Comparison of ENCODE assay signal across 15 mouse cellular contexts in the genomic region with DNA sequence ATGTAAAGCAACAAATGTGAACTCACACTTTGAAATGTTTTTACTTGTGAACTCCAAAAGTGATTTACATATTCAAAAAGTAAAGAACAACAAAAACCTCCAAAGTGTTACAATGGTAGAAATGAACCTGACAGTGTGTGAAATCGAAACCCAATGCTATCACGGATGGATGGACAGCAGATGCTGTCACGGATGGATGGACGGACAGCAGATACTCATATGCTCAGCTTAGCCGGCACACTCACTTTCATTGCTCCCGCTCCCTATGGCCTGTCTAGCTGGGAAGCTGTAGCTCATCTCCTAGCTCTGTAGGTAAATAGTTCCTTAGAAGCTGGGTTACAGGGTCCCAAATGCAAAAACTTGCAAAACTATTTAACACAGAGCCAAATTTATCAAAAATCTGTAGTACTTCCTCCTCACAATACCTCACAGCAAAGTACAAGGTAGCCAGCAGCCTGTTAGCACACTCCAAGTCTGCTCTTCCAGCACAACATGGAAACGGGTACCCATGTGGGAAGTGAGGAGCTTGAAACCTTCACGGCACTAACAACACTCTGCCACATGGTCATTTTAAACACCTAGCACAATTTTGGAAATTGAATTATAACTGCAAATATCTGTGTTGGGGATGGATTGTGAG. TPM values are rescaled to one million over a fixed set of nuclear protein-coding genes. Genes with fewer than 3 reads are reported as not detected.
A peak's percentile ranks its signal among the peaks of the same experiment; 100 is the strongest.
DNase-seq lines count a peak whose midpoint lies in the region; ATAC-seq and TF ChIP-seq lines count a peak whose summit lies in the region.
"Had no signal": no experiment of that assay in that cellular context is flagged by ENCODE, and none has a peak within 500 bp of the region (broad histone marks: within the 10 kb centered on the region; RNA-seq: fewer than 3 reads in every experiment).

No protein-coding gene starts in this region.

- H3K36me3 ChIP-seq in heart, embryonic 16.5 days (ENCODE audit: control insufficient read depth, insufficient read depth), result no peaks in the 10 kb centered on the region
- no peaks in the 10 kb centered on the region for H3K36me3 ChIP-seq in limb, embryonic 12.5 days
- no peaks in the 10 kb centered on the region for H3K36me3 ChIP-seq in forebrain, embryonic 14.5 days (ENCODE audit: control insufficient read depth, insufficient read depth, low read length)

- peaks cover 45% of the 10 kb centered on the region for H3K4me1 ChIP-seq in heart, embryonic 16.5 days (ENCODE audit: control insufficient read depth, insufficient read depth, low read length)
- peaks cover 10% of the 10 kb centered on the region for H3K4me1 ChIP-seq in limb, embryonic 12.5 days (replicated peaks)
- H3K4me1 ChIP-seq in forebrain, embryonic 14.5 days (ENCODE audit: control insufficient read depth, insufficient read depth, low read length), result peaks cover 14% of the 10 kb centered on the region

- peak overlapping the region; percentile 61; the same call in 1 of the 2 replicates for H3K27ac ChIP-seq in heart, embryonic 16.5 days (ENCODE audit: low read length)
- peak overlapping the region; percentile 90 for H3K27ac ChIP-seq in layer of hippocampus, adult 2 months
- peak overlapping the region; percentile 3; the same call in 1 of the 2 replicates for H3K27ac ChIP-seq in limb, embryonic 12.5 days
- H3K27ac ChIP-seq in gastrocnemius, adult 2 months, result no peak overlapping the region
- no peak overlapping the region for H3K27ac ChIP-seq in forebrain, embryonic 14.5 days (ENCODE audit: low read depth, low read length)
- H3K27ac ChIP-seq: heart, adult 2 months had no signal

- H3K9ac ChIP-seq in heart, embryonic 16.5 days (ENCODE audit: low read length), result no peak overlapping the region
- no peak overlapping the region for H3K9ac ChIP-seq in limb, embryonic 12.5 days (replicated peaks)
- H3K9ac ChIP-seq in forebrain, embryonic 14.5 days (ENCODE audit: low read length), result no peak overlapping the region

- no peak overlapping the region for H3K4me3 ChIP-seq in heart, embryonic 16.5 days (ENCODE audit: low read length)
- H3K4me3 ChIP-seq in layer of hippocampus, adult 2 months, result no peak overlapping the region
- no peak overlapping the region for H3K4me3 ChIP-seq in limb, embryonic 12.5 days (replicated peaks)
- H3K4me3 ChIP-seq in gastrocnemius, adult 2 months, result no peak overlapping the region
- H3K4me3 ChIP-seq in forebrain, embryonic 14.5 days (ENCODE audit: low read depth, low read length), result no peak overlapping the region
- H3K4me3 ChIP-seq: heart, adult 2 months had no signal

- no peak overlapping the region for H3K4me2 ChIP-seq in heart, embryonic 16.5 days (ENCODE audit: low read depth, low read length)
- H3K4me2 ChIP-seq in limb, embryonic 12.5 days, result no peak overlapping the region
- H3K4me2 ChIP-seq in forebrain, embryonic 14.5 days (ENCODE audit: low read length), result no peak overlapping the region

- DNase-seq in heart, postnatal 36 days, result no peak
- no peak for DNase-seq in layer of hippocampus, adult 2 months (ENCODE audit: low spot score in 2 of 2)
- no peak for DNase-seq in layer of hippocampus, postnatal 25 days (ENCODE audit: extremely low spot score in 1 of 2, low spot score in 1 of 2)
- peak; percentile 59 to 62 for DNase-seq in B cell, adult 2 months
- DNase-seq in gastrocnemius, adult 2 months, result no peak
- DNase-seq in forebrain, embryonic 14.5 days (ENCODE audit: low spot score), result no peak
- DNase-seq: cerebellum, adult 18-20 months; lung, adult 2 months had no signal

- no peak for TF ChIP-seq CTCF in layer of hippocampus, adult 2 months (conservative IDR thresholded peaks at IDR 0.05)
- no peak for TF ChIP-seq CTCF in gastrocnemius, adult 2 months (IDR thresholded peaks at IDR 0.05)

- no peaks in the 10 kb centered on the region for H3K27me3 ChIP-seq in heart, embryonic 16.5 days (ENCODE audit: control insufficient read depth, insufficient read depth, low read length)
- no peaks in the 10 kb centered on the region for H3K27me3 ChIP-seq in limb, embryonic 12.5 days
- H3K27me3 ChIP-seq in forebrain, embryonic 14.5 days (replicated peaks; ENCODE audit: control insufficient read depth, insufficient read depth, low read length), result no peaks in the 10 kb centered on the region

- intact Hi-C loops in heart, postnatal 36 days (cut with DNase I), result no loop called here
- intact Hi-C loops in gastrocnemius, adult 2 months (cut with DNase I), result no loop called here

- ATAC-seq in heart, embryonic 16.5 days (replicated peaks; ENCODE audit: extremely low read depth, insufficient read depth, low FRiP score), result no peak
- no peak for ATAC-seq in limb, embryonic 12.5 days (ENCODE audit: insufficient number of reproducible peaks, insufficient read depth, low FRiP score, low TSS enrichment, low read depth)
- no peak for ATAC-seq in forebrain, embryonic 14.5 days
- ATAC-seq: forebrain, embryonic 16.5 days had no signal

- 76% methylated on average over 8 of the region's 8 CpGs for WGBS in heart, embryonic 16.5 days
- 76% methylated on average over 8 of the region's 8 CpGs for WGBS in limb, embryonic 12.5 days
- 65% methylated on average over 8 of the region's 8 CpGs for WGBS in forebrain, embryonic 14.5 days

- no peaks in the 10 kb centered on the region for H3K9me3 ChIP-seq in heart, embryonic 16.5 days (replicated peaks; ENCODE audit: control insufficient read depth, low read length)
- H3K9me3 ChIP-seq in limb, embryonic 12.5 days, result no peaks in the 10 kb centered on the region
- H3K9me3 ChIP-seq in forebrain, embryonic 14.5 days (replicated peaks; ENCODE audit: control insufficient read depth, low read length), result no peaks in the 10 kb centered on the region

RNA-seq across cellular contexts. Expression of gene A730071L15Rik, which starts 21.9 kb away (rescaled TPM):
- 0.25 and 0.39 TPM in 2 replicates for polyA plus RNA-seq in heart, embryonic 16.5 days (2015; fragmentation: Nextera tagmentation; extraction: Ambion mirVana)
- total RNA-seq in heart, postnatal 36 days (2021), result not detected
- total RNA-seq in layer of hippocampus, adult 2 months (2021), result under 1 TPM in 1 of 2 experiments, not detected in 1; 0.31 TPM
- under 1 TPM; 0.17 to 0.31 TPM for total RNA-seq in layer of hippocampus, postnatal 25 days (2021)
- 0.42 and 0.65 TPM in 2 replicates for polyA plus RNA-seq in limb, embryonic 12.5 days (2016; fragmentation: Nextera tagmentation; extraction: Ambion mirVana)
- under 1 TPM; 0.15 to 0.20 TPM for total RNA-seq in gastrocnemius, adult 2 months (2021)
- 0.35 and 0.95 TPM in 2 replicates for polyA plus RNA-seq in forebrain, embryonic 14.5 days (2014; fragmentation: Nextera tagmentation; extraction: Ambion mirVana)
- total RNA-seq: gastrocnemius, adult 8-10 months; heart, adult 2 months had no signal
- polyA plus RNA-seq: heart, adult 2 months; inflammation-experienced regulatory T-cells, adult 6 months; macrophage had no signal

RNA-seq across cellular contexts. Expression of gene Nudcd3, which starts 22.3 kb away (rescaled TPM):
- polyA plus RNA-seq in heart, embryonic 16.5 days (2015; fragmentation: Nextera tagmentation; extraction: Ambion mirVana), result 35.9 and 38.8 TPM in 2 replicates
- 10 to 100 TPM; 61.2 to 64.6 TPM for total RNA-seq in heart, postnatal 36 days (2021)
- total RNA-seq in layer of hippocampus, adult 2 months (2021), result 100 to 1,000 TPM; 117 to 118 TPM
- total RNA-seq in layer of hippocampus, postnatal 25 days (2021), result 100 to 1,000 TPM; 111 to 113 TPM
- 49.4 and 51.3 TPM in 2 replicates for polyA plus RNA-seq in limb, embryonic 12.5 days (2016; fragmentation: Nextera tagmentation; extraction: Ambion mirVana)
- total RNA-seq in gastrocnemius, adult 2 months (2021), result 10 to 100 TPM; 64.3 to 67.9 TPM
- polyA plus RNA-seq in forebrain, embryonic 14.5 days (2014; fragmentation: Nextera tagmentation; extraction: Ambion mirVana), result 49.7 and 50.3 TPM in 2 replicates

RNA-seq across cellular contexts. Expression of gene Npc1l1, which starts 52.0 kb away (rescaled TPM):
- 0.02 and 0.34 TPM in 2 replicates for polyA plus RNA-seq in heart, embryonic 16.5 days (2015; fragmentation: Nextera tagmentation; extraction: Ambion mirVana)
- under 1 TPM in 1 of 2 experiments, not detected in 1; 0.08 TPM for total RNA-seq in heart, postnatal 36 days (2021)
- total RNA-seq in layer of hippocampus, adult 2 months (2021), result under 1 TPM; 0.27 to 0.51 TPM
- under 1 TPM; 0.15 to 0.26 TPM for total RNA-seq in layer of hippocampus, postnatal 25 days (2021)
- polyA plus RNA-seq in limb, embryonic 12.5 days (2016; fragmentation: Nextera tagmentation; extraction: Ambion mirVana), result 0.04 TPM in 1 of 2 replicates, not detected in the other
- under 1 TPM; 0.31 to 0.36 TPM for total RNA-seq in gastrocnemius, adult 2 months (2021)
- 0.05 TPM in 1 of 2 replicates, not detected in the other for polyA plus RNA-seq in forebrain, embryonic 14.5 days (2014; fragmentation: Nextera tagmentation; extraction: Ambion mirVana)
- polyA plus RNA-seq: inflammation-experienced regulatory T-cells, adult 6 months had no signal

Comparison
In these comparisons a context has a peak if more than half of its experiments do, and no peak if none do; other contexts are left out.
1. H3K27ac ChIP-seq: peak in heart, embryonic 16.5 days (single experiment), layer of hippocampus, adult 2 months (single experiment) and limb, embryonic 12.5 days (single experiment); none in gastrocnemius, adult 2 months (single experiment) and forebrain, embryonic 14.5 days (single experiment).
2. DNase-seq: peak in B cell, adult 2 months (2 of 2); none in heart, postnatal 36 days (0 of 2), layer of hippocampus, adult 2 months (0 of 2), layer of hippocampus, postnatal 25 days (0 of 2), gastrocnemius, adult 2 months (single experiment) and forebrain, embryonic 14.5 days (single experiment).